Mouse (Mus musculus): ENCODE data around the gene Tssk2.

Gene Tssk2

GRCm38 (mm10) chr16:17949421-17949877, 51.0 kb downstream of the Tssk2 start:
- no peak for DNase-seq (ENCODE audit: low spot score in 2 of 2)
